Mouse (Mus musculus) layer of hippocampus, adult 8-10 months (tissue): Measurements from ENCODE around the gene Nme7. TPM values are rescaled to one million over a fixed set of nuclear protein-coding genes. Genes with fewer than 3 reads are reported as not detected.
A peak's percentile ranks its signal among the peaks of the same experiment; 100 is the strongest.

Experiments used
- DNase-seq, 2 experiments: peaks; one replicate each; pipeline ENCODE4 v3.0.0; 2022; ENCODE audit warnings: low spot score in 2 of 2
- total RNA-seq, 4 experiments: library from RNA; stranded (reverse); gene quantifications; 2 replicates each; pipeline ENCODE4 v1.2.4; 2022

Gene Nme7
- total RNA-seq, 4 experiments from 2014 or later, result 25.4 to 31.7 (median 28.6) TPM

DNA sequence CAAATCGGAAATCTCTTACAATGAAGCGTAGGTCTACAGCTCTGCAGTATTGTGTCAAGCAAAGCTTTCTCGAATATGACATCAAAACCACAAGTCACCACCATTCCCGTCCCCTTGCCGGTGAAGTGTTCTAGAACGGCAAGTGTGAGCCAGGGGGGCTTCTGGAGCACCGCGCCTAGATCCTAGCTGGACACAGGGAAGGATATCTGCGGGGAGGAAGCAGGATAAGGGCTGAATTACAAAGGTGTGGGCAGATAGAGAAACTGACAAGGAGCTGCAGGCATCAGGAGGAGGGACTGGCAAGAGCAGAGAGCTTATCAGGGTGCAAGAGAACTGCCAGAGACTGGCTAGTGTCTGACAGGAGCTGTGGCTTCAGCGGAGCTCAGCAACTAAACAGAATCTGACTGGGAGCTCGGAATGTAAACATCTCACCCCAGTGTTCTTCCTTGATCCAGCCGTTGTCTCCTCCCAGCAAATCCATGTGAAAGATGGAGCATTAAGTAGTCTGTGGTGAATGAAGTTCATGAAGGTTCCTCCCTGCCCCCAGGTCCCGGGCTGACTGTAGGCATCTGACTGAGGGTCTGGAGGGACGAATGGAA is 15.7 kb downstream of the Nme7 start:
- DNase-seq, result no peak

DNA sequence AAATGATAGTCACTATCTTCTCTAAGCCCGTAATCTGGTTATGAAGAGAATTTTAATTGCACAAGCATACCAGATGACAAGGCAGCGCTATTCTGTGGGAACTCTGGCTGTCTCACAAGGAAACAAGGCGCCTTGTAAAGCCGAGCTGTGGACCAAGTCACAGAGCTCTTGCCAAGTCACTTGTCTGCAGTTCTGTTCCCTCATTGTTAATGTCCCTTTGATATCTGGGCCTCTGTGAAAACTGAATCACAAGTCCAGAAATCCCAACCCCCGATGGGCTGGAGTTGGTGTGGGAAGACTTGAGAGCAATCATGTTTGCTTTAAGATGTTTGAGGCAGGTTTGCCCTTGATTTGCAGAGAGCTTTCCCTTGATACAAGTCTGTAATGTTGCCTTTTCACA is 16.8 kb downstream of the Nme7 start:
- DNase-seq, result peak; percentile 57 to 65

DNA sequence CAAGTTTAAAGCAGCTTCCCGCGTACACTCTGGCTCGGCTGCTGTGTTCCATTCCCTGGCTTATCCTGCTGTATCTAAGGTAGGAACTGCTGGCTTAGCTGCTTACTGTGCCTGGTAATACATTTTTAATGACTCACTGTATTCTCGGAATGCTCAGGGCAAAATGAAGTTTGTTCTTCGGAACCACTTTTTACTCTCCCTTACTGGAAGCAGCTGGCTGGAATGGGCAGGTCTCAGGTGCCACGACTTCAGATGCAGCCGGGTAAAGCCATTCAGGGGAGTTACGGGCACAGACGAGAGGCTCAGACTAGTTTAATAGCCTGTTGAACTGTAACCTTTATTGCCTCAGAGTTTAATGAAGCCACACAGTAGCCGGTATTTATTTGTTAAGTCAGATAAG is 17.5 kb downstream of the Nme7 start:
- DNase-seq, result no peak

DNA sequence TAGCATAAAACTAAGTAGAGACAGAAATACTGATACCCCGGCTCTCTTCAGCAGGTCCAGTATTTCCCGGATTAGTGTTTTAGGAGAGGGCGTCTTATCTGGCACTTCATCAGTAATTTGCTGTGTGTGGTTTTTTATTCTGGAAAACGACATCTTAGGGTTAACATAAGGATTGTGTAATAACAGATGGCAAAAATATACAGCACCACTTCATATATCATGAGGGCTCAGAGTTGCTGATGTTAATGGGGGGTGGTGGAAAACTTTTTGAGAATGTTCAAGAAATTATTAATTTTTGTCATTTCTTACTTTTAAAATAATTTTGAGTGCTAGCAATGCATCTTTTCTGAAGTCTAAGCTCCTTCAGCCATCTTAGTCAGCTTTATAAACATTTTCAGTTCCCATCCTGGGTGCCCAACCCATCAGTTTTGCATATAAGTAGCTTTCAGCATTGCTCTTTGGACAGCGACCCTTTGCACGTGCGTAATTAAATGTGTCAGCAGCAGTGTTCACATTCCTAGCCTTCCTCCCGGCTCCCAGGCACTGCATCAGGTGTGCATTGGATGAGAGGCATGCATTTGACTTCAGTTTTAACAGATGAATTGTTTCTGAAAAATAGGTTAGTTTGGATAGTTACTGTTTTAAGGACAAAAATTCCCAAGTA is 19.2 kb downstream of the Nme7 start:
- DNase-seq, result no peak

DNA sequence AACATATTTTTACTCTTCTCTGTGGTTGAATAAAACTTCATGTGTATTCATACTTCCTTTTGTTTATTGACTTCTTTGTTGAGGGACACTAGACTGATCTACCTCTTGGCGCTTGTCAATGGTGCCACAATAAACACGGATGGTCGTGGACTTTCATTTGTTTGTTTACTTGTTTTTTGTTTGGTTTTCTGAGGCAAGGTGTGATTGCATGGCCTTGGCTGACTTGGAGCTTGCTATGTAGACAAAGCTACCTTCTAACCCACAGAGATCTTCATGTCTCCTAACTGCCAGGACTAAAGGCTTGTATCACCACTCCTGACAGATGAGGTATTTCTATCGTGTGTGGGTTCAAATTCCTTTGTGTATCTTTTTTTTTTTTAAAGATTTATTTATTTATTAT is 20.3 kb downstream of the Nme7 start:
- DNase-seq, result no peak

DNA sequence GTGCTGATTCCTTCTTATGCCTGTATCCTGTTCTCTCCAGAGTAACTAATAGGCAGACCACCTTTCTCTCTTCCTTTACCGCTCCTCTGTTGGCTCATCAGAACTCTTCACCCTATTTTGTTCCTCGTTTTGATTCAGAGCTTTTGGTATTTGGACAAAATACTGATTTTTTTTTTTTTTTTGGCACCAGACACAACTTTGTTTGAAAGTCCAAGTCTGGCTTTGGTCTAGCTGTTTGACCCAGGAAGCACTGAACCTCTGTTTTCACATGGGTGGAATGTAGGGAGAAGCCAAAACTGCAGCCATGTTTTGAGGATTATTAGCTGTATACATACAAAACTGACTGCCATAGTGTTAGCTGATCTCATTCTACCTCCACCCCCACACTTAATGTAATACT is 21.0 kb downstream of the Nme7 start:
- no peak for DNase-seq

DNA sequence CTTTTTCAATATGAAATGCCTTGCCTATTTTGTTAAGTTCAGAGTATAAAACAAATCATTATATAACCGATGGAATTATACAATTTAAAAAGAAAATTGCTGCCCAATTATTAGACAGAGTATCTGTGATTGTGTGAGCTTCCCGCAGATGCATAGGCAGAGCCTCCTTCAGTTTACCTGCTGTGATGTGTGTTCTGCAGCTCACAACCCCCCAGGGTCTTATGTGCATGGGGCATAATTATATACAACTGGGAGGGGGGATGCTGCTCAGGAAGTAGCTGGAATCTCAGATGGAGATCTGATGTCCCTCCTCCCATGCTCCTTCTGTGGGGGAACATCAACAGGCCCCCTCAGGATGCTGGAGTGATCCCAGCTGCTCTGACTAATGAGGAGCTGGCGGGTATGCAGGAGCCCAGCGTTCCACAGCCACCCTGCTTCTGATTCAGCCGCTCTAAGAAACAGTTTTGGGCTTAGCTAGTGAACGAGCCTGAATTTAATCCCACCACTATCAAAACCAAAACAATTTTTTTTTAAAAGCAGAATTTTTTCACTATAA is 22.8 kb downstream of the Nme7 start:
- DNase-seq, result peak; percentile 59 to 73

DNA sequence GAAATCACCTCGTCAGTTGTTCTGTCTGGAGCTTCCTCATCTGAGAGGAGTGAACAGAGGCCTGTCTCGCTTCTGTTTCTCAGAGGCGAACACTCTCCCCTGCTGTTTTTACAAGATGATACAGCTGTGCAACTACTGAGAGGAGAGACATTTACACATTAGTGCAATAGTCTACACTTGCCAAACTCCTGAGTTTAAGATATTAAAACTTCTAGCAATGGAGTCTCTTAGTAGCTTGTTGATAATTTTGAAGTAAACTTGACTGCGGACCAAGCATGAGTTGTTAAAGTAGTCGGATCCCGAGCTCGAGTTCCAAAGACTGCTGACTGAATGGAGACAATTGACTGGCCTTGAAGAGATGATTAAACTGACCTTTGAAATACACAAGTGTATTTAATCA is 23.8 kb downstream of the Nme7 start:
- DNase-seq, result no peak

DNA sequence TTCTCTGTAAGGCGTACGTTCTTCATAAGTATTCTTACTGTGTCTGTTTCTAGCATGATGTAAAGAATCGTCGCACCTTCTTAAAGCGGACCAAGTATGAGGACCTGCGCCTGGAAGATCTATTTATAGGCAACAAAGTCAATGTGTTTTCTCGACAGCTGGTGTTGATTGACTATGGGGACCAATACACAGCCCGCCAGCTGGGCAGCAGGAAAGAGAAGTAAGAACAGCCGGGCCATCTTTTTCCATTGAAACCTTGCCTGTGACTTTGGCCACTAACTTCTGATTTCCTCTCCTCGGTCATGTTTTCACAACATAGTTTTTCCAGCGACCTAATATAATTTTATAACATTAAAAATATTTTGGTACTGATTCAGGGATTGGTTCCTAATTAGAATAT is 28.6 kb downstream of the Nme7 start:
- no peak for DNase-seq

DNA sequence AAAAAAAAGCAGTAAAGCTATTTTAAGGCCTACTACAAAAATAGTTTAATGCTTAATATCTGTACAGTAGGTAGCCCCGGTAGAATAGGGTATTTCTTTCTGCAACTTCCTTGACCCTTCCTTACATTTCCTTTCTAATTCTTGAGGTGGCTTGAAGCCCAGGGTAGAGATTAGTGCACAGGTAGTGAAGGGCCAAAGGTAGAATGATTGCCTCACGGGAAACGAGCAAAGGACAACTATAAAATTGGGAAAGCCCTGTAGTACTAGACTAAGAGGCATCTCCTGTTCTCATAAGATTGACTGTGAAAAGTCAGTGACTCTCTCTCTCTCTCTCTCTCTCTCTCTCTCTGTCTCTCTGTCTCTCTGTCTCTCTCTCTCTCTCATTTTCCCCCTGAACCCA is 31.5 kb downstream of the Nme7 start:
- no peak for DNase-seq

DNA sequence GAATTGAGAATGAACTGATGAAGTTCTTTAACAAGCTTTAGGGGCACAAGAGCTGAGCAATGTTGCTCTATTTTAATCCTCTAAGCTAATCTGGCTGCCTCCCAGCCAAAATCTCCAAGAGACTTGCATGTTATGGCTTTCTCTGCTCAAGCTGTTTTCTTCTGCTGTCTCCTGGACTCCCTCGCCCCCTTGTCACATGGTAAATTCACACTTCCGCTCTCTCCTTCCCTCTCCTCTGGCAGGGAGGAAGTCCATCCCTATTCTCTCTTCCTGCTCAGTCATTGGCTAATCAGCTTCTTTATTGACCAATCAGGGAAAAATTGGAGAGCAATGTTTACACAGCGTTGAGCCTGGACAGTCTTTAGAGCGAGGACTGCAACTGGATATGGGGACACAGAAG is 31.9 kb downstream of the Nme7 start:
- no peak for DNase-seq

DNA sequence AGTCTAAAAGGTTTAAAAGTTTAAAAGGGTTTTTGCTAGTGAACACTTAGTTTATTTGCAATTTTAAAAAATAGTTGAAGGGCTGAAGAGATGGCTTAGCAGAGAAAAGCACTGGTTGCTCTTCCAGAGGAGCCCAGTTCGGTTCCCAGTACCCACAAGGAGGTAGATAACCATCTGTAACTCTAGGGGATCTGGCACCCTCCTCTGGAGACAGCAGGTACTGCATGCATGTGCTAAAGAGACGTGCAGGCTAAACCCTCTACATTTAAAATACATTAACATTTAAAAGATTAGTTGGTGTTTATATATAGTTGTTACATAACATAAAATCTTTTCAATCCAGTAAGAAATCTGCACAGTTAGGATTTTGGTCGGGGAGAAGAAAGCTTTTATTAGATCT is 38.2 kb downstream of the Nme7 start:
- DNase-seq, result no peak

DNA sequence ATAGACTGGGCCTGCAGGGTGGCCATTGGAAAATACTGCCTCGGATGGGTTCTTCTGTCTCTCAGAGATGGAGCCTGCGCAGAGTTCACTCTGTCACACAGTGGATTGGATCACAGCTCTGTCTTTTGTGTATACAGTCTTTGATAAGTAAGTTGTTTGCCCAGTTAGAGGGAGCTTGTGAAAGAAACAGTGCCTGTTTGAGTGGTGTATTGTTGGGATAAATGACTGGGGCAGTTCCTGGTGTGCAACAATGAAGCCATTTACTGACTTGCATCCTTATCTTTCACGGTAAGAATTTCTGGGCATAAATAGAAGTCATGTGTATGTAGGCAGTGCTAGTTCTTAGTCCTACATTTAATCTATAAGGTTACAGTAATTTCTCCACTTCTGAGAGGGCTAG is 49.5 kb downstream of the Nme7 start:
- DNase-seq, result no peak

DNA sequence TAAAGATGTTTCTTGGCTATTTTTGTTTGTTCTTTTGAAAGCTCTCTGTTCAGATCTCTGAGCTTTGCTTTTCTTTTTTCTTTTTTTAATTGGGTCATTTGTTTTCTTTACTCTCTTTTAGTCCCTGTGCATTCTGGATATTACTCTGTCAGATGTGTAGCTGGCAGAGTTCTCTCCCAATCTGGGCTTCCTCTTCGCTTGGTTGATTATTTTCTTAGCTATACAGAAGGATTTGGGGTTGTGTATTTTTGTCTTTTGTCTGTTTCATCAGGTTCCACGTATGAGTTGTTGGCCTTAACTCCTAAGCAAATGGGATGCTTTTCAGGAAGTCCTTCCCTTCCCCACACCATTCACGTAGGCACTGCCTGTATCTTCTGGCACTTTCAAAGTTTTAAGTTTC is 54.1 kb downstream of the Nme7 start:
- DNase-seq, result no peak

DNA sequence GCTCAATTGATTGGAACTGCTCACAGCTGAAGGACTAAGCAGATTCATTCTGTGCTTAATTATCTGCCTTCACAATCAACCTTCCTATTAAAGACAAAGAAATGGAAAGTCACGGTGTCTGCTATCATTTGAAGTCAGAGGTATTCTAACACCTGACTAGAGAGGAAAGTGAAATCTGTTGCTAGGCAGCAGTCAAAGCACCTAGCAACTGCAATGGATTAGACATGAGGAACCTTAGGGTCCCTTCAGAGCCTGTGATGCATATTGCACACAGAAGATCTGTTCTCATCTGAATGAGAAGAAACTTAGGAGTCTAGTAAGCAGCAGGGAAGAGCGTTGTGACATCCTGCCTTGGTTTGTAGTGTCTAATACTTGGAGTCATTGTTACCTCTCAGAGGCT is 58.1 kb downstream of the Nme7 start:
- DNase-seq, result no peak

DNA sequence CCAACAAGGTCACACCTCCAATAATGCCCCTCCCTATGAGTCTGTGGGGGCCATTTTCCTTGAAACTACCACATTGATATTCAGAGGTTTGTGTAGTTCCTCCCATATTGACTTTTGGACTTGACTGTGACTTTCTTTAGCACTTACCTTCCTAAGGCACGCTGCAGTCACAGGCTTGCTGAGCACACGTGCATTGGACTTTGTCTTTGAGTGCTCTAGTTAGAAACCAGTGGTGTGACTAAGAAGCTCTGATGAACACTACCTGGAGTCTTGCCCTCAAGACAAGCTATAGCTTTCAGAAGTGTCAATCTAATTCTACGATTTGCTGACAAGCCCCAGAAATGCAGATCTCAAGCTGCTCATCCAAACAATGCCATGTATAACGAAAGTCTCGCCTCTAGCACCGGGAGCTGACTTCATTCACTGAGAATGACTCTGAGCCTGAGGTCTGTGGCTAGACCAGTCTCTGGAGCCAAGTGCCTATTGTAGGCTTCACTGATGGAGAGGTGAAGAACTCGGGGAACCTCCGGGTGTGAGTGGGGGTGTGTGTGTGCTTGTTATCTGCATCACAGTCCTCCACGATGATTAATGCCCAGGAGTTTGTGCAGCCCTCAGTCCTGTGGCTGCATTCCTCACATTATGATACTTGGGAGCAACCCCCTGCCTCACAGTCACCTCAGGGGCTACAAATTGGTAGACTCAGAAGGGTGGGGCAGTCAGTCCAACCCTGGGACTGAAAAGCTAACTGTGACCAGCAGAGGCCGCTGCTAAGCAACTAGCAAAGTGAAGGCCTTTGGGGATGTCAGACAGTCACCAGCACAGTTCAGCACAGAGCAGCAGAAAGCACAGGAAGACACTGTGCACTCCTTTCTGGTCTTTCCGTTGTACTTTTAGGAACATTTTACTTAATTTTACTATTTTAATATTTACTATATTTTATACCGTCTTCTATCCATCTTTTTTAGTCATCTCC is 62.5 kb downstream of the Nme7 start:
- DNase-seq, result peak; percentile 60 to 82

DNA sequence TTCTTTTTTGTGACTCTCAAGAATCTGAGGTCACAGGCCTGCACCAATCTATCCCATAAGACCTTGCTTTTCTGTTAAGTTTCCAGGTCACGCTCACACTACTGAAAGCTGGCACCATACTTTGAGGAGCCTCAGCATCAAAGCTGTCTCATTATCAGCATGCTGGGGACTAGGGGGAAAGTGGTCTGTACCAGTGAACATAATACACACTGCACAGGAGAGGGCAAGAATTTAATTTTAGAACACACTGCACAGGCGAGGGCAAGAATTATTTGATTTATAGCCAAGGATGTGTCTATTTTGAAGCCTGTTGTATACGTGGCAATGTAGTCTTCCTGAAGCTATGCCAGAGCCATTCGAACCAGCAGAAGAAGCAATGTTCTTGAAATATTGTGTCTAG is 64.2 kb downstream of the Nme7 start:
- DNase-seq, result no peak

DNA sequence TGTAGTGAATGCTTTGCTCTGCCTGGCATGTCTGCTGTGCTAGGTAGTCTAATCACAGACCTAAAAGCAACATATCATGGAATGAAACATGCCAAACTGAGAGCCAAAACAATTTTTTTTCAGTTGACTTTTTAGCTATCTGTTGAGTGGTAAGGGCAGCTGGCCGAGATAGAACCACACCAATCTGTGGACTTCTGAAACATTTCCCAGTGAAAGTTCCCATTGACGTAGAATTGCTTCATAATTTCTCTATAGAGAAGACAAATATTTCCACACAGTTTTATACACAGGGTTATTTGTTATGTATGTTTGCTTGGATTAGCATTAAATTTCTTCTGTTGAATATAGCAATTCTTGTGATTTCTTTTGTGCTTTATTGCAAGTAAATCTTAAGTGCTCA is 65.9 kb downstream of the Nme7 start:
- no peak for DNase-seq

DNA sequence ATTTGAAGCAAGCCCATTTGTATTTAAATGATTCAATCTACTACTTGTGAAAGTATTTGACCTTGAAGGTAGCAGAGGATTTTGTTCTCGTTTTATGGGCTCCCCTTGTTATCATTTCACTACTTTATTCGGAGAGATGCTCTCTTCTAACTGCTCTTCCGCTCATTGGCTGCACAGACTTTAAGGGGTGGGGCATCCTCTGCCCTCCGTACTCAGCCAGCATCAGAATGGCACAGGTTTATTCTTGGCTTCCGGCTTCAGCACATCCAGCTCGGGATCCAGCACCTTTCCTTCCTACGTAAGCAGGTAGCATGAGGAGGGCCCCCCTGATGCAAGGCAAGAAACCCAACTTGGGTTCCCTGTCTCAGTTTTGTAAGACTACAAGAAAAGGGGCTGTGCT is 69.1 kb downstream of the Nme7 start:
- DNase-seq, result no peak

DNA sequence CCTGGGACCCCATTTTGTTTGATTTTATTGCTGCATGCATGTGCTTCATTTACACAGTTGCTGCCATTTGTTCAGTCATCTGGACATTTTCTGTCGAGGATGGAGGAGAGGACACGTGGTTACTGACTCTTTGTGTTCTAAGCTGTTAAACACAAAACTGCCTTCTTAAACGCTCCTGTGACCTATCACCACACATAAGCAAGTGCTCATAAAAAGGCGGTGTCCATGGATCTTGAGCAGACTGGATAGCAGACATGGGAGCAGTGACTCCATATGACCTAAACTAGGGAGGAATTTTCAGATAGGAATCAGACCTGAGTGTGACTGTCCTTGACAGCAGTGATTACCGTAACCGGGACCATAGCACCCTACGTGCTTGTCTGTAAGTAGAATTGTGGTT is 70.1 kb downstream of the Nme7 start:
- no peak for DNase-seq

DNA sequence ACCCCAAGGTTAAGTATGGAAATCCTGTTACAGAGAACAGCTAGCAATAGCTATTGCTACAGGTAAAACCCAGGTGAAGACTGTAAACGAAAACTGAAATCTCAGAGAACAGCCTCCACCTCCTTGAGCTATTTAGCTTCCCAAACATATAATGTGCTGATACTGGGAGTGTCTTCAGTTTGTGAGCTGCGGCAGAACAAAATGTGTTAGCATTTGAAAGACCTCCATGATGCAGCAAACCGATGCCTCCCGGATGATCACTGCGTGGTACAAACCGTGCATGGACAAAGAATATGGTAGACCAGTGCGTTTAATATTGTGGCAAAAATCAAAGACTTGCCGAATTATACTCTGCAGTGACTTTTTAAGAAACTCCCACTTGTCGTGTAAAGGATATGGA is 71.7 kb downstream of the Nme7 start:
- DNase-seq, result no peak
